Mouse (Mus musculus) right cerebral cortex, adult 2 months (tissue): Measurements from ENCODE around the gene Trpm2.
A peak's percentile ranks its signal among the peaks of the same experiment; 100 is the strongest.

Source experiments
- DNase-seq, 2 experiments: peaks; one replicate each; pipeline ENCODE4 v3.0.0; 2021 to 2022; ENCODE audit warnings: low spot score in 2 of 2

Trpm2 gene

GRCm38 (mm10) chr10:77902894-77903715 is 67.3 kb downstream of the Trpm2 start:
- DNase-seq = peak; percentile 66 to 73

GRCm38 (mm10) chr10:77902211-77902893 is 68.0 kb downstream of the Trpm2 start, which contains the start of gene Lrrc3:
TSS of gene Lrrc3 (minus strand) at chr10:77902536.
- peak; percentile 50 to 55 for DNase-seq

- DNase-seq = peak in 1 of 2 experiments; percentile 38
These were observed 68.5 kb downstream of the Trpm2 start for GRCm38 (mm10) chr10:77901871-77902210.

GRCm38 (mm10) chr10:77900903-77901818 is 69.2 kb downstream of the Trpm2 start:
- DNase-seq = no peak

- no peak for DNase-seq
These were observed 70.2 kb downstream of the Trpm2 start for GRCm38 (mm10) chr10:77900126-77900525.

- no peak for DNase-seq
These were observed 74.8 kb downstream of the Trpm2 start for GRCm38 (mm10) chr10:77895562-77895961.

- DNase-seq = no peak
These were observed 79.3 kb downstream of the Trpm2 start for GRCm38 (mm10) chr10:77890987-77891565.

- DNase-seq = no peak
These were observed 84.2 kb downstream of the Trpm2 start for GRCm38 (mm10) chr10:77886007-77886747.

GRCm38 (mm10) chr10:77882553-77882952 is 87.8 kb downstream of the Trpm2 start:
- no peak for DNase-seq

GRCm38 (mm10) chr10:77880305-77880704 is 90.1 kb downstream of the Trpm2 start:
- DNase-seq = no peak

- peak; percentile 61 to 64 for DNase-seq
These were observed 91.4 kb downstream of the Trpm2 start for GRCm38 (mm10) chr10:77878985-77879384.

GRCm38 (mm10) chr10:77869651-77870050 is 100.7 kb downstream of the Trpm2 start:
- no peak for DNase-seq

- DNase-seq = no peak
These were observed 102.8 kb downstream of the Trpm2 start for GRCm38 (mm10) chr10:77867546-77867945.

GRCm38 (mm10) chr10:77864762-77865143 is 105.6 kb downstream of the Trpm2 start:
- DNase-seq = no peak

GRCm38 (mm10) chr10:77864067-77864761 is 106.1 kb downstream of the Trpm2 start:
- DNase-seq = no peak

- no peak for DNase-seq
These were observed 108.7 kb downstream of the Trpm2 start, which contains the start of gene Gm3285 for GRCm38 (mm10) chr10:77861675-77862074. TSS of gene Gm3285 (plus strand) at chr10:77861975.
